Mouse (Mus musculus) testis, postnatal 10 days (tissue): ENCODE measurements around the gene Pank3.
"Not testable (repeated sequence)": the region's sequence is repeated elsewhere in the genome, so short reads cannot be mapped to it uniquely, and the experiment has no call there.

Experiments
- DNase-seq: peaks from one replicate; pipeline ENCODE4 v3.0.0; 2021; ENCODE audit warnings: low spot score

Gene Pank3

GRCm38 (mm10) chr11:35776452-35776851, 7.2 kb downstream of the Pank3 start:
- DNase-seq: no peak

DNA sequence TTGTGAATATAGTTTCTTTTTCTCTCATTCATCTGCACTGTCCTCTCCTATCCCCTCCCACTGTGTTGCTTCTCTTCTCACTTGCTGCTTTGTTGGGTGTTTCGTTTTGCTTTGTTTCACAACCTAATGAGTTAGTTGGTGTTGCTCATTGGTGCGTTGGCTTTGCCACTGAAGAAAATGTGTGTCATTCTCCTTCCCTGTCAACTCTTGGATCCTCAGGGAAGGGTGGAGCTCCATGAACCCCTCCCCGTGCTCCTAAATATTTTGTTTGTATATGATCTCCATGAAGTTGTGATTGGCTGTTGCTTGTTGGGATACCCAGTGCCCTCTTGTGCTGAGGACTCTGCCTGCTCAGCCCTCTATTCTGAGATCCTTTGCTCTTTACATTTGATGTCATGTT, 11.1 kb downstream of the Pank3 start:
- DNase-seq: no peak

DNA sequence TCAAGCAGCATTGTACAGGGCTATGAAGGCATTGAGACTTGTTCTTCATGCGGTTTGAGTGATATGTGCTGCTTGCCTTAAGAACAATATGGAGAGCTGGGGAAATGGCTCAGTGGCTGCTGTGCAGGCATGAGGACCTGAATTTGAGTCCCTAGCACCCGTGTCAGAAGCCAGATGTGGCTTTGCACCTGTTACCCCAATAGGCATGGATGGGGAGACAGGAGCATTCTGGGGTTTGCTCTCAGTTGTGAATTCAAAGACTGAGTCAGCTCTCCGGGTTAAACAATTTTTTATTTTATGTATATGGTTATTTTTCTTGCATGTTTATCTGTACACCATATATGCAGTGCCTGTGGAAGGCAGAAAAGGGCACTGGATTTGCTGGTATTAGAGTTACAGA, 13.2 kb downstream of the Pank3 start:
- no peak for DNase-seq

- DNase-seq: no peak
Measured at GRCm38 (mm10) chr11:35783038-35783437, 13.8 kb downstream of the Pank3 start.

GRCm38 (mm10) chr11:35784002-35784401, 14.7 kb downstream of the Pank3 start:
- no peak for DNase-seq

- DNase-seq: no peak
Measured at GRCm38 (mm10) chr11:35784537-35784936, 15.3 kb downstream of the Pank3 start.

DNA sequence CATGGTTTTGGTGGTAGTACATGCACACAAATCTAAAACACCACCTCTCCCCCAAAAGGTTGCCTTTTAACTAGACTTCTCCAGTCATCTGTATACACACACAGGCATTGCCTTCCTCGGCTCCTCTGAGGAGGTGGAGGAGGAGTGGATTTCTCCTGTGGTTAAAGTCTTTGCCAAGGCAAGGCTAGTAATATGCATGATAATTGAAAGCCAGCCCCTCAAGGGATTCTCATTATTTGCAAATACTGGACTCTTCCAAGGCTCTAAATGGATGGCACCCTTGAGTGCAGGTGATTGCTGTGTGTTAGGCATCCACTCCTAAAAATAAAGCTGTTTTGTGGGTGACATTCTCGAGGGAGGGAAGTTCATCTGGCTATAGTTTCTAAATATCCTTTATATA, 19.2 kb downstream of the Pank3 start:
- DNase-seq: no peak

- DNase-seq: not testable (repeated sequence)
Measured at GRCm38 (mm10) chr11:35792800-35793199, 23.5 kb downstream of the Pank3 start.

DNA sequence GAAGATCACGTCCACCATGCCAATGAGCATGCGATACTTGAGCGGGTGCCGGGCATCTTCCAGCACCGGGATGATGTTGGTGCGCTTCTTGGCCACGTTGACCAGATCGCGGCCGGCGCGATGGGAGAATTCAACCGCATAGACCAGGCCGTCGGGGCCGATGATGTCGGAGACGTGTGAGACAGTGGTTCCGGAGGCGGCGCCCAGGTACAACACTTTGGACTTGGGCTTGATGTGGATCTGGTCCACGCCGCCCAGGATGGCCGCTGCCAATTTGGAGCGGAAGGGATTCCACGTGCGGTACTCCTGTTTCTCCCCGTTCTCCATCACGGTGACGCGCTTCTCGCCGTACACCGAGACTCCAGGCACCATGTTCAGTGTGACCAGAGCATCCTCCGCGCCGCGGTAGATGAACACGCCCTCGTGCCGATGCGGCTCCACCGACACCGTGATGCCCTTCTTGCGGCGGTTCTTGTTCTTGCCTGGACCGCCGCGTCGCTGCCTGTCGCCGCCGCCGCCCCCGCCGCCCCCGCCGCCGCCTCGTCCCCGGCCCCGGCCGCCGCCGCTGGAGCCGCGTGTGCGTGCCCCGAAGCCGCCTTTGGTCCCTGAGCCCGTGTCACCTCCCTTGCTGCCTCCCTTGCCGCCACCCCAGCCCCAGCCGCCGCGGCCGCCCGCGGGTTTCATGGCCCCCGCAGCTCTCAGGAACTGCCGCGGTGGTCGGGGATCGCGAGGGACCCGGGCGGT, 28.6 kb downstream of the Pank3 start:
- no peak for DNase-seq

- DNase-seq: no peak
Measured at GRCm38 (mm10) chr11:35798495-35798820, 29.2 kb downstream of the Pank3 start.

GRCm38 (mm10) chr11:35798874-35799273, 29.6 kb downstream of the Pank3 start, which contains the start of gene Fbll1:
Gene Fbll1, minus strand, starts transcription at chr11:35798884.
- peak; percentile 83 for DNase-seq

GRCm38 (mm10) chr11:35801332-35801731, 32.0 kb downstream of the Pank3 start:
- no peak for DNase-seq

DNA sequence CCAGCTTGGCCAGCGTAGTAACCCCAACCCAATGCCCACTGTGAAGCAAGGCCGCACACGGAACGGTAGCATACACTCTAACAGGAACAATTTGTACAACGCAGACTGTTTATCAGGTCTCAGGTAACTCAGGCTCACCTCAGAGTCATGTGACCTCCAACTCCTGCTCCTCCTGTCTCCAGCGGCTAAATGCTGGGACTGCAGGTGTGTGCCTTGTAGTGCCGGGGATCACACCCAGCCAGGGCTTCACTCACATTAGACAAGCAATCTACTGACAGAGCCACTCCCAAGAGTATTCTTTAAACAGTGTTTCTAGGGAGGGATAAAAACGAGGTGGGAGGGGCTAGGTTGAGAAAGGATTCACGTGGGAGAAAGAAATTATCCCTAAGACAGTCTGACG, 42.2 kb downstream of the Pank3 start:
- no peak for DNase-seq

- no peak for DNase-seq
Measured at GRCm38 (mm10) chr11:35816316-35816715, 47.0 kb downstream of the Pank3 start.

DNA sequence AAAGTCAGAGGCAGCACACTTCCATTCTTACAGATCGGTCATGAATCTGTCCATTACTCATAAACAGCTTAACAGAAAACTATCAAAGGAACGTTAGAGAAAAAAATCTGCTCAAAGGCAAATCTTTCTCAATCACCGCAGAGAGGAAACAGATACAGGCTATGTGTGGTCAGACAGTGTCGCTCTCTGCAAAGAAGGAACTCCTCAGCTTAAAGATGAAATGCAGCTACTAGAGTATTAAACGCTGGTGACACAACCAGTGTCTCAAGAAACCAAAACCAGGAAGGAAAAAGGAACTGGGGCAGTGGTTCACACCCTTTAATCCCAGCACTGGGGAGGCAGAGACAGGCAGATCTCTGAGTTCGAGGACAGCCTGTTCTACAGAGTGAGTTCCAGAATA, 58.4 kb downstream of the Pank3 start:
- no peak for DNase-seq

- no peak for DNase-seq
Measured at GRCm38 (mm10) chr11:35832139-35832538, 62.9 kb downstream of the Pank3 start.

GRCm38 (mm10) chr11:35833270-35833669, 64.0 kb downstream of the Pank3 start:
- DNase-seq: no peak

DNA sequence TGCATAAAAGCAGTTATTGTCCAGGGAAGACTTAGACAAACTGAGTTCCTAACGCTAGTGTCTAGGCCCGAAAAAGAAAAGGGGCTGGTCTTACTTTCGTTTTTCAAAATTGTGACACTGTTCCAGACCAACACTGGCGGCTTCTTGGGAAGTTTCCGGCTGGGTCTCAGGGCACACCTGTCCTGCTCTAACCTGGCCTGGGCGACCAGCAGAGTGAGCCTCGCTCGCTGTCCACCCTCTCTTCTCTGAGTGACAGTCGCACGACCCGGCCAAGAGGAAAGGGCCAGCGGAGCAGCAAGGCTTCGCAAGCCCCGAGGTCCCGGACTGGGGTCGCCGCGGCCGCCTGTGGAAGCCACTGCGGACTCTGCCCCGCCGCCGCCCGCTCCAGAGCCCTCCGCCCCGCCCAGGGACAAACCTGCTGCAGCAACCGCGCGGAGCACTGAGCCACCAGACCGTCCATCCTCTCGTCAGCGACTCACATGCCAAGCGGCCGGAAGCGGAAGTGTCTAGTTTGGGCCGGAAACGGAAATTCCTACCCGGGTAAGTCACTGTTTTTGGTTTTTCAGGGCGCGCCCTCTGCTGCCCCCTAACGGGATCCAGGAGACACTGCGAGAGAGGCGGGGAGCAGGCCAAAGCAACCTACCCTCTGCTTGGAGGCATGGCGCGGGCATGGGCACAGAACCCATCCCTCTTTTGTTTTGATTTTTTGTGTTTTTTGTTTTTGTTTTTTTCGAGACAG, 64.9 kb downstream of the Pank3 start, which contains the start of gene Rars:
Gene Rars (minus strand): TSS at position 485 of the 739 bp plus-strand sequence.
- peak; percentile 93 for DNase-seq

DNA sequence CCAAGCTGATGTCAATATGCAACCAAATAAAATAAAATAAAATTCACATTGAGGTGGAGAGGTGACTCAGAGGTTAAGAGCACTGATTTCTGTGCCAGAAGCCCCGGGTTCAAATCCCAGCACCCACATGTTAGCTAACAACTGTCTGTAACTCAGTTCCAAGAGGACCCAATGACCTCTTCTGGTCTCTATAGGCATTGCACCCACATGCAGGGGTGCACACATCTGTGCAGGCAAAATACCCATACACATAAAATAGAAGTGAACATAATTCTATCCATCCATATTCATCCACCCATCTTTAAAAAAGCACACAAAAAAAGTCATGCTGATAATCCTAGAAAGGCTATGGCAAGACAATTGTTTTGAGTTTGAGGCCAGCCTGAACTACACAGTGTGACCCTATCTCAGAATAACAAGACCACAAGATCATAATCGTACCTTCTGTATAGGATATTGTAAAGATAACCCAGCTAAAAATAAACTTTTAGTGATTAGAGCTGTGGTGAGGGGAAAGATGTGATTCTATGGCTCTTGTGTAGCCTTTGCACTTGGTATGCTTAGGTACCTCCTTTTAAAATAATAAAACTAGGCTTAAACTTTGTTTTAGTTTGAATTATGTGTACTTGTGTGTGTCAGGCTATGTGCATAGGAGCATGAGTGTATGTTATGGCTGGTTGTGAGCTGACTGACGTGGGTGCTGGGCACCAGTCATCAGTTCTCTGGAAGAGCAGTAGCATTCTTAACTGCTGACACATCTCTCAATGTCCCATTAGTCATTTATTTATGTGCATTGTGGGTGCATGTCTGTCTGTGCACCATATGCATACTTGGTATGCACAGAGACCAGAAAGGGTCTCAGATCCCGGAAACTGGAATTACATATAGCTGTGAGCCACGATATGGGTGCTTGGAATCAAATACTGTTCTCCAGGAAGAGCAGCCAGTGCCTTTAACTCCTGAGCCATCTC, 68.2 kb downstream of the Pank3 start:
- DNase-seq: no peak

DNA sequence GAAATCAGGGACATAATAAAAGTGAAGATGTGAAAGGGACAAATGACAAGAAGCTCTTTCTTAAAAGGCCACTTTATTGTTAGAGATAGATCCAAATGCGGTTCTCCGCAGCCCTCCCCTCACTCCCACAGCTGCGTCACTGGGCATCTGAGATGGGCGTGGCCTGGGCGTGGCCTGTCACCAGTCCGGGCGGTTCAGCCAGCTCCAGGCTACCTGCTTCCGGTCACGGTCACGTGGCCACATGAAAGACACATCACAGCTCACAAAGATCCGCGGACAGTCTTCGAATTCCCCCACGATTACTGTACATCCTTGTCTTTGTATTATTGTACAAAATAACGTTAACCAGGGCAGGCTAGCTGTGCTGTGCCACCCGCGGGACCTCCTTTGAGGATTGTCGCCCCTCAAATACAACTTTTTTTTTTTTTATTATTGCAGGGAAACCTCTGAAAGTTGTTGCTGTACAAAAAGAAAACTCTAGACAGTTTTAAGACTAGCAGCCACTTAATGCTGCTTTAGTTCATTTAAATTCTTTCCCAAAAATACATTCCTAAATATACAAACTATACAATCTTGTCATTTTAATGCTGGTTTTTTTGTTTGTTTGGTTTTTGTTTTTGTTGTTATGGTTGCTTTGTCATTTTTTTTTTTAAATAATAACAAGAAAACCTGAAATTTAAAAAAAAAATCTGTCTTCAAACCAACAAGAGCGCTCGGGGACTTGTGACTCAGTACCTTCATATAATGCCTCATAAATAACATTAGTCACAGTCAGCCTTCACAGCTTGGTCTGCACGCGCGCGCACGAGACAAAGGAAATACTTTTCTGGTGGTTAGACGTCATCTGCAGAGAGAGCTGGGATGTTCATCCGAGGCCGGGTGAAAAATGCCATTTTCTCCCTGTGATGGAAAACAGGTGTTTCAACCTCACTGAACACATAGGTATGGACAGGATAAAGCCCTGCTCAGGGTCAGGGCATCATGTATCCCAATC, 69.4 kb downstream of the Pank3 start:
- DNase-seq: peak; percentile 96

GRCm38 (mm10) chr11:35840282-35840681, 71.0 kb downstream of the Pank3 start:
- DNase-seq: no peak
